8 mouse cellular contexts compared by ENCODE assay signal in the genomic region with DNA sequence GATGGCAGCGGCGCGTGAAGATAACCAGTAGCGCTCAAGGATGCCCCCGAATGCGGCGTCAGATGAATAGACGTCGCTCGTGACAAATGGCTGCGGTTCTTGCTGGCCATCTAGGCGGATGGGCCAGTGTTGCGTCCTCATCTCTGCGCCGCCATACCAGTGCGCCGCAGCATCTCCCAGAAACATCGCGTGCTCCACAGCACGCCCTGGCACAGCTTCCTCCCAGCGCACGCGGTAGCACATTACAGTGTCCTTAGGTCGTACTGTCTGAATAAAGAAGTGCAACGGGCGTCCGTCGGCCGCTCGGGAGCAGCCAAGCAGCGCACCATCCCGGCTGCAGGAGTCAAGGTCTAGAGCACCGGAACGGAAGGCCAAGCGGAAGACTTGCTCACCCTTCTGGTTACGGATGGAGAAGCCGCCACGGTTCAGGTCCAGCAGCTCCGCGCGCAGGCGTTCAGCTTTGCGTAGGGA. TPM values are rescaled to one million over a fixed set of nuclear protein-coding genes. Genes with fewer than 3 reads are reported as not detected.
A peak's percentile ranks its signal among the peaks of the same experiment; 100 is the strongest.
DNase-seq lines count a peak whose midpoint lies in the region; ATAC-seq and TF ChIP-seq lines count a peak whose summit lies in the region.

No protein-coding gene starts in this region.

- H3K9me3 ChIP-seq in heart, embryonic 16.5 days (replicated peaks; ENCODE audit: control insufficient read depth, low read length): no peaks in the 10 kb centered on the region
- H3K9me3 ChIP-seq in embryonic facial prominence, embryonic 11.5 days (replicated peaks; ENCODE audit: control insufficient read depth, low read length): no peaks in the 10 kb centered on the region
- H3K9me3 ChIP-seq in midbrain, postnatal 0 days (ENCODE audit: low read length): no peaks in the 10 kb centered on the region

- no peak for TF ChIP-seq CTCF in kidney, adult 2 months (conservative IDR thresholded peaks at IDR 0.05; ENCODE audit: insufficient read depth, insufficient read length, low read depth, low read length)
- TF ChIP-seq CTCF in midbrain, postnatal 0 days (IDR thresholded peaks at IDR 0.05): peak; percentile 5; the same call in 1 of the 2 replicates

- H3K27me3 ChIP-seq in heart, embryonic 16.5 days (ENCODE audit: control insufficient read depth, insufficient read depth, low read length): peaks cover 60% of the 10 kb centered on the region
- H3K27me3 ChIP-seq in embryonic facial prominence, embryonic 11.5 days (ENCODE audit: control insufficient read depth, insufficient read depth, low read length): peaks cover 54% of the 10 kb centered on the region
- H3K27me3 ChIP-seq in kidney, adult 2 months (replicated peaks; ENCODE audit: control insufficient read depth, insufficient read depth, low read length): no peaks in the 10 kb centered on the region
- H3K27me3 ChIP-seq in midbrain, postnatal 0 days (ENCODE audit: insufficient read depth, low read length): peaks cover 27% of the 10 kb centered on the region; the same call in 1 of the 2 replicates

- peak overlapping the region; percentile 58 for H3K4me2 ChIP-seq in heart, embryonic 16.5 days (ENCODE audit: low read depth, low read length)
- H3K4me2 ChIP-seq in embryonic facial prominence, embryonic 11.5 days (ENCODE audit: low read depth, low read length): peak overlapping the region; percentile 29
- peak overlapping the region; percentile 48 for H3K4me2 ChIP-seq in midbrain, postnatal 0 days (ENCODE audit: low read depth, low read length, poor library complexity, severe bottlenecking)

- 9% methylated on average over 43 of the region's 43 CpGs for WGBS in heart, embryonic 16.5 days
- WGBS in embryonic facial prominence, embryonic 11.5 days: 2% methylated on average over 43 of the region's 43 CpGs
- WGBS in kidney, adult 2 months: 26% methylated on average over 43 of the region's 43 CpGs
- 18% methylated on average over 43 of the region's 43 CpGs for WGBS in midbrain, postnatal 0 days

- H3K27ac ChIP-seq in heart, embryonic 16.5 days (ENCODE audit: low read length): no peak overlapping the region
- no peak overlapping the region for H3K27ac ChIP-seq in embryonic facial prominence, embryonic 11.5 days (replicated peaks; ENCODE audit: low read depth, low read length)
- H3K27ac ChIP-seq in kidney, adult 2 months (ENCODE audit: insufficient read depth, low read depth, low read length): no peak overlapping the region
- peak overlapping the region; percentile 47; the same call in 1 of the 2 replicates for H3K27ac ChIP-seq in midbrain, postnatal 0 days (ENCODE audit: low read depth, low read length)

- peak overlapping the region; percentile 34 for H3K4me3 ChIP-seq in heart, embryonic 16.5 days (ENCODE audit: low read length)
- H3K4me3 ChIP-seq in embryonic facial prominence, embryonic 11.5 days (ENCODE audit: low read depth, low read length): peak overlapping the region; percentile 20
- H3K4me3 ChIP-seq in kidney, adult 2 months (ENCODE audit: insufficient read depth, low read depth, low read length): no peak overlapping the region
- H3K4me3 ChIP-seq in midbrain, postnatal 0 days (ENCODE audit: low read depth, low read length): peak overlapping the region; percentile 23

- H3K36me3 ChIP-seq in heart, embryonic 16.5 days (ENCODE audit: control insufficient read depth, insufficient read depth): no peaks in the 10 kb centered on the region
- H3K36me3 ChIP-seq in embryonic facial prominence, embryonic 11.5 days (replicated peaks; ENCODE audit: control insufficient read depth, insufficient read depth, low read depth, low read length): no peaks in the 10 kb centered on the region
- H3K36me3 ChIP-seq in kidney, adult 2 months (ENCODE audit: control insufficient read depth, insufficient read depth, low read length): no peaks in the 10 kb centered on the region
- H3K36me3 ChIP-seq in midbrain, postnatal 0 days (ENCODE audit: insufficient read depth, low read length): no peaks in the 10 kb centered on the region

- no peak for DNase-seq in heart, adult 11 months
- DNase-seq in embryonic facial prominence, embryonic 11.5 days (ENCODE audit: low spot score): peak; percentile 51
- peak; percentile 92 for DNase-seq in kidney, adult 2 months
- peak; percentile 53 for DNase-seq in midbrain, postnatal 0 days (ENCODE audit: low spot score)
- DNase-seq in left cerebral cortex, postnatal 36 days (ENCODE audit: low spot score in 2 of 2): no peak
- no peak for DNase-seq in cerebellum, adult 11-12 months
- DNase-seq in frontal cortex, adult 2 months (ENCODE audit: extremely low spot score in 1 of 2, low spot score in 1 of 2): no peak

- no peak overlapping the region for H3K9ac ChIP-seq in heart, embryonic 16.5 days (ENCODE audit: low read length)
- H3K9ac ChIP-seq in embryonic facial prominence, embryonic 11.5 days (replicated peaks; ENCODE audit: low read length): no peak overlapping the region; the same call in 1 of the 2 replicates
- H3K9ac ChIP-seq in midbrain, postnatal 0 days (replicated peaks; ENCODE audit: low read length, poor library complexity, severe bottlenecking): no peak overlapping the region

- peaks cover 24% of the 10 kb centered on the region for H3K4me1 ChIP-seq in heart, embryonic 16.5 days (ENCODE audit: control insufficient read depth, insufficient read depth, low read length)
- peaks cover 14% of the 10 kb centered on the region; the same call in 1 of the 2 replicates for H3K4me1 ChIP-seq in embryonic facial prominence, embryonic 11.5 days (ENCODE audit: control insufficient read depth, insufficient read depth, low read length)
- H3K4me1 ChIP-seq in kidney, adult 2 months (ENCODE audit: control insufficient read depth, insufficient read depth, low read length): peaks cover 33% of the 10 kb centered on the region; the same call in 1 of the 2 replicates
- peaks cover 12% of the 10 kb centered on the region; the same call in 1 of the 2 replicates for H3K4me1 ChIP-seq in midbrain, postnatal 0 days (ENCODE audit: insufficient read depth, low read length)

- TF ChIP-seq POLR2A in kidney, adult 2 months (IDR thresholded peaks at IDR 0.05; ENCODE audit: low read depth, low read length): no peak

- ATAC-seq in heart, embryonic 16.5 days (replicated peaks; ENCODE audit: extremely low read depth, insufficient read depth, low FRiP score): no peak
- no peak for ATAC-seq in embryonic facial prominence, embryonic 11.5 days (replicated peaks; ENCODE audit: insufficient number of reproducible peaks, low FRiP score, low TSS enrichment, low read depth)
- no peak for ATAC-seq in midbrain, postnatal 0 days (ENCODE audit: low FRiP score)

- intact Hi-C loops in left cerebral cortex, postnatal 36 days (cut with DNase I): no loop called here

RNA-seq across cellular contexts. Expression of a gene that starts 3.9 kb away (rescaled TPM):
- 3.2 and 3.4 TPM in 2 replicates for polyA plus RNA-seq in heart, embryonic 16.5 days (2015; fragmentation: Nextera tagmentation; extraction: Ambion mirVana)
- 9.7 and 11.4 TPM in 2 replicates for polyA plus RNA-seq in embryonic facial prominence, embryonic 11.5 days (2014; fragmentation: Nextera tagmentation; extraction: Ambion mirVana)
- polyA plus RNA-seq in kidney, adult 2 months (2012; rRNA removed): 23.1 and 26.8 TPM in 2 replicates
- total RNA-seq in midbrain, postnatal 0 days (2014; rRNA removed): 40.5 and 46.0 TPM in 2 replicates
- polyA plus RNA-seq in midbrain, postnatal 0 days (2015; fragmentation: Nextera tagmentation; extraction: Ambion mirVana): 15.7 and 18.1 TPM in 2 replicates
- total RNA-seq in left cerebral cortex, postnatal 36 days (2021): 10 to 100 TPM; 31.8 to 32.1 TPM
- polyA plus RNA-seq in frontal cortex, adult 2 months (2012; rRNA removed): 22.6 and 23.6 TPM in 2 replicates

RNA-seq across cellular contexts. Expression of a gene that starts 18.2 kb away (rescaled TPM):
- 1.1 and 1.2 TPM in 2 replicates for polyA plus RNA-seq in heart, embryonic 16.5 days (2015; fragmentation: Nextera tagmentation; extraction: Ambion mirVana)
- 6.3 and 6.4 TPM in 2 replicates for polyA plus RNA-seq in embryonic facial prominence, embryonic 11.5 days (2014; fragmentation: Nextera tagmentation; extraction: Ambion mirVana)
- polyA plus RNA-seq in kidney, adult 2 months (2012; rRNA removed): 0.11 and 0.42 TPM in 2 replicates
- 10.9 and 11.8 TPM in 2 replicates for total RNA-seq in midbrain, postnatal 0 days (2014; rRNA removed)
- polyA plus RNA-seq in midbrain, postnatal 0 days (2015; fragmentation: Nextera tagmentation; extraction: Ambion mirVana): 18.1 and 20.7 TPM in 2 replicates
- 1 to 10 TPM; 3.4 to 5.9 TPM for total RNA-seq in left cerebral cortex, postnatal 36 days (2021)
- polyA plus RNA-seq in frontal cortex, adult 2 months (2012; rRNA removed): 10.1 and 10.6 TPM in 2 replicates

RNA-seq across cellular contexts. Expression of a gene that starts 34.0 kb away (rescaled TPM):
- 41.6 and 41.7 TPM in 2 replicates for polyA plus RNA-seq in heart, embryonic 16.5 days (2015; fragmentation: Nextera tagmentation; extraction: Ambion mirVana)
- 59.7 and 62.3 TPM in 2 replicates for polyA plus RNA-seq in embryonic facial prominence, embryonic 11.5 days (2014; fragmentation: Nextera tagmentation; extraction: Ambion mirVana)
- 28.1 and 34.9 TPM in 2 replicates for polyA plus RNA-seq in kidney, adult 2 months (2012; rRNA removed)
- 28.3 and 41.0 TPM in 2 replicates for total RNA-seq in midbrain, postnatal 0 days (2014; rRNA removed)
- polyA plus RNA-seq in midbrain, postnatal 0 days (2015; fragmentation: Nextera tagmentation; extraction: Ambion mirVana): 70.7 and 79.9 TPM in 2 replicates
- total RNA-seq in left cerebral cortex, postnatal 36 days (2021): 10 to 100 TPM; 27.1 to 30.1 TPM
- polyA plus RNA-seq in frontal cortex, adult 2 months (2012; rRNA removed): 39.5 and 42.0 TPM in 2 replicates

RNA-seq across cellular contexts. Expression of a gene that starts 34.3 kb away (rescaled TPM):
- 3.4 and 4.8 TPM in 2 replicates for polyA plus RNA-seq in heart, embryonic 16.5 days (2015; fragmentation: Nextera tagmentation; extraction: Ambion mirVana)
- polyA plus RNA-seq in embryonic facial prominence, embryonic 11.5 days (2014; fragmentation: Nextera tagmentation; extraction: Ambion mirVana): 8.7 and 10.1 TPM in 2 replicates
- 0.44 and 0.67 TPM in 2 replicates for polyA plus RNA-seq in kidney, adult 2 months (2012; rRNA removed)
- total RNA-seq in midbrain, postnatal 0 days (2014; rRNA removed): 2.7 and 4.9 TPM in 2 replicates
- polyA plus RNA-seq in midbrain, postnatal 0 days (2015; fragmentation: Nextera tagmentation; extraction: Ambion mirVana): 1.4 TPM in 2 replicates
- total RNA-seq in left cerebral cortex, postnatal 36 days (2021): 1 to 10 TPM; 1.2 to 1.8 TPM
- polyA plus RNA-seq in frontal cortex, adult 2 months (2012; rRNA removed): 0.71 and 0.90 TPM in 2 replicates

Comparison
In these comparisons a context has a peak if more than half of its experiments do, and no peak if none do; other contexts are left out.
1. DNase-seq: peak in embryonic facial prominence, embryonic 11.5 days (single experiment), kidney, adult 2 months (single experiment) and midbrain, postnatal 0 days (single experiment); none in heart, adult 11 months (single experiment), left cerebral cortex, postnatal 36 days (0 of 2), cerebellum, adult 11-12 months (single experiment) and frontal cortex, adult 2 months (0 of 2).
2. Peak in every context shown above with its lines, with median percentiles within 50 percentile points of each other: H3K4me2 ChIP-seq.